Mouse (Mus musculus): ENCODE data around the gene 4930535I16Rik.
A peak's percentile ranks its signal among the peaks of the same experiment; 100 is the strongest.
"Not testable (repeated sequence)": the region's sequence is repeated elsewhere in the genome, so short reads cannot be mapped to it uniquely, and the experiment has no call there.

The 4930535I16Rik gene

DNA sequence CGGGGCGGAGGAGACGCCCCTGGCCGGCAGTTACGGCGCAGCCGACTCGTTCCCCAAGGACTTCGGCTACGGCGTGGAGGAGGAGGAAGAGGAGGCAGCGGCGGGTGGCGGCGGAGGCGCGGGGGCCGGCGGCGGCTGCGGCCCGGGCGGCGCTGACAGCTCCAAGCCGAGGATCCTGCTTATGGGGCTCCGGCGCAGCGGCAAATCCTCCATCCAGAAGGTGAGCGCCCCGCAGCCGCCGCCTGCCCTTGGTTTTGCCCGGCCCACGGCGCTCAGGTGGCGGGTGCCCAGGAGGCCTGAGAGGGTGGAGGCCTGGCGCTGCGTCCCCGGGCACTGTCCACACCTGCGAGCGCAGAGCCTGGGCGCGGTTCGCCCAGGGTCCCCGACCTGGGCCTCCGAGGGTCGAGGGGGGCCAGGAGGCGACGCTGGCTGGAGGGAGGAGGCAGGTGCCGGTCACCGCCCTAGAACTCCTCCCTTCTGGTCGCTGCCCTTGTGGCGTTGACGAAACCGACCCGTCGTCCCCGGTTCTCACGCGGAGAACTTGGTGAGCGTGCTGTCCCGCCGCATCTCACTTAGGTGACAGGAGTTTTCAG is at the start of gene 4930535I16Rik:
TSS of gene 4930535I16Rik (minus strand) at position 475 of the 593 bp plus-strand sequence.
- no peak for DNase-seq

DNA sequence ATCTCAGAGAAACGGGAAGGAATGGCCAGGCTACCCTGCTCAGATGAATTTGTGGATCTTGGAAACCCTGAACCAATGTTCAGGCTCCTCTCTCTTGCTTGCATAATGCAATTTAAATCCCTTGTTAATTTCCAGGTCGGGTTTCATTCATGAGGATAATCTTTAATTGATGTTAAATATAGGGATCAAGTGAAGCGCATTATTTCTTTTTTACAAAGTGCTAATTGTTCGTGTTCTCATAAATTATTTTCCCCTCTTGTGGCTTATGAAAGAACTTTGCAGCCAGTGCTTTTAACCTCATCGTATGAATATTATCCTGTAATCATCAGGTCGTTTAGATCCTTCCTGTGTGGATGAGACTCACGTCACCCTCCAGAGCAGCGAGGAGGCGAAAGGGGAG is 44.9 kb upstream of the 4930535I16Rik start:
- no peak for DNase-seq

DNA sequence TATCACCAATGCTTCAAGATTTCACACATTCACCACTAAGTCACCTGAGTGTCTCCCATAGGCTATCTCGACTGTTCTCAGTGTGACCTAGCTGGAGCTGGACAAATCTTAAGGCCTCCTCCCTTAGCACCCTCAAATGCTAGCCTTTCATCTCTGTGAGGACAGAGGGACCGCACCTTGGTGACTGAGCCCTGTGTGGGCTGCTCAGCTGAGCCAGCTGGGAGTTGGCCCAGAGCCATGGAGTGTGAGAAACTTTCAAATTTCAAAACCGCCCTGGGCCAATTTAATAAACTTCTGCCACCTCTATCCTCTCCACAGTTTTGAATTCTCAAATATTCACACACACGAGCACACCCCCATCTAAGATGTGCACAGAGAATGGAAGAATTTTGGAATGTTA is 43.1 kb upstream of the 4930535I16Rik start:
- no peak for DNase-seq

DNA sequence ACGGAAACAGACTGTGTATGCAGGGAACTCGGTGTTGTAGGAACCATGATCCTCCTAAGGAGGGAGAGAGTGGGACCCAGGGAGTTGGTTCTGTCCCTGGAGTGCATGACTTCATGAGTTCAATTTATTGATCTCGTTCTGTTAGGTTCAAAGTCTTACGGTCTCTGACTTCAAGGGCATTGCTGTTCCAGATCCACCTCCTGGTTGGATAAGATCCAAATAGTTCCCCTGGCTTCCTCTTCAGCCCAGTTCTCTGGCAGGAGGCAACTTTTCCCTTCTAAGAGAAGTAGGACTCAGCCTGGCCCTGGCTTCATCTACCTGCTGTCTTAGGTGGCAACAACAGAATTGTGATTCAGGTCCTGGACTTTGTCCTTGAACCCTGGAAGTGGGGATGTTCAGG is 40.1 kb upstream of the 4930535I16Rik start:
- DNase-seq = no peak

DNA sequence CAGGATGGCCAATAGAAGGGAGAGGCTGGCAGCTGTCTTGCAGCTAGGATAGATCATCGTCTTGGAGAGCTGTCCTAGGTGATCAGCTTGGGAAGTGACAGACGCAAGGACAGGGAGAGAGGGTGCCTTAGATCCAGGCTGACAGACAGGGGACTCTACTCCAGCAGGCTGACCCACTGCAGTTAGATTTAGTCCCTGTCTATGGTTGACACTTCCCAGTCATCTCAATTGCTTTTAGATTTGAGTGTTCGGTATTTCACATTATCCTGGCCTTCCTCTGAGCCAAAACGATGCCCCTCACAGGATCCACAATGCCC is 39.6 kb upstream of the 4930535I16Rik start:
- no peak for DNase-seq

DNA sequence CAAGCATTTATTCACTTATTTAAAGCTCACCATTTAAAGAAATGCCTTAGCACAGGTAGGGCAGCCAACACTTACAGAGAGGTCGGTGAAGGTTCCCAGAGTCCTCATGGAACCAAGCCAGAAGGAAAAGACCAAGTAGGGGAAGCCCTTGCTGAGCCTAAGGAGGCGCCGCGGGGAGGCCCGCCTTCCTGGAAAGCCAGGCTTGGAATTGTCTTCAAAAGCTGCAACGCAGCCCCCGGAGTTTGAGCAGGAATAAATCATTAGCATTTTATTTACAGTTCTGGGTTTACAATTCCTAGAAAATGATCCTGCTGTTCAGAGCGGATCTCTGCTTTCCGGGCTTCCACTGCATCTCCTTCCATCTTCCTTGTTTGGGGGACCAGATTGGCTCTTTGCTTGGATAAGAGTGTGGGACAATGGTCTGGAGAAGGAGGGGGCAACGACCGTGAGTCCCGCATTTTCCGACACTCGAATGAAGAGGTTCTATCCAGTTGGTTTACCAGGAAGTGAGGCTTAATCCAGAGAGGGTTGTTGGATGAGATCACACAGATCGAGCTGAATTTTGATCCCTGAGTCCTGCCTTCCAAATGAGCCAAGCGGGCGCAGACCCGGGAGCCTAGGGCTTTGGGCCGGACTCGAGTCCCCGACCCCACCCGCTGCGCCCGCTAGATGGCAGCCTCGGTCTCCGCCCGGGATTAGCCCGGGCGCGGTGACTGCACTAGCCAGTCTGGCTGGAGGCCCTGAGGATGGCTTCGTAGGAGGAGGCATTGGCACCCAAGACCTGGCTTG is 39.1 kb upstream of the 4930535I16Rik start:
- DNase-seq = peak; percentile 76

DNA sequence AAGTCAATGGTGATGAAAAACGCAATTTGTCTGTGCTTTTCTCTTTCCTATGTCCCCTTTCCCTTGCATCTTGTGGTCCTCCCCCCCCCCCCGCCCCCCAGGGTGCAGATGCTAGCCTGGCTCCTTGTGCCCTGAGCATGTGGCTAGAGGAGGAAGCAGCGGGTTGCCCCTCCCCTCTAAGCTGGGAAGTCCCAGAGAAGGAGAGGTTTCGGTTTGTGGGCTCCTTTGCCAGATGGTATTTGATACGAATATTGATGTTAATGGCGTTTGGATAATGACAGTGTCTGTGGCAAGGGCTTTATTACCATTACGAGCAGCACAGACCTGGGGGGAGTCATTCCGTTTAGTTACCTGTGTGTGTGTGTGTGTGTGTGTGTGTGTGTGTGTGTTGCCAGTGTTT is 34.2 kb upstream of the 4930535I16Rik start:
- no peak for DNase-seq

DNA sequence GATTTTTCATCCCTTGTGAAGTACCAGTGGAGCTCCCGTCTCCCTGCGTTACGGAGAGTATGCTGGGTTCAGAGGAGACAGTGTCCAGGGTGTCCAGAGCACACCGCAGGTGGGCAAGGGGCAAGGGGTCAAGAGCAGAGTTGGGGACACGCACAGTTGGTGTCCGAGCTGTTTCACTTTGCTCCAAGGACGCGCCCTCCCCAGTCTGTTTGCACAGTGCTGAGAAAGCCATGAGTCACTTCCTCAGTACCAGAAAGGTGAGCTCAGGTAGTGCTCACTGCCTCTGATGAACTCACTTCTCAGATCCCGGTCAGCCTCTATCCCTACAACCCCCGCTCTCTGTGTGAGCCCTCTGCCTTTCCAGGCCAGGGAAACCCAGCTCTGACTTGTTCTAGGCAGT is 31.8 kb upstream of the 4930535I16Rik start:
- DNase-seq = no peak

DNA sequence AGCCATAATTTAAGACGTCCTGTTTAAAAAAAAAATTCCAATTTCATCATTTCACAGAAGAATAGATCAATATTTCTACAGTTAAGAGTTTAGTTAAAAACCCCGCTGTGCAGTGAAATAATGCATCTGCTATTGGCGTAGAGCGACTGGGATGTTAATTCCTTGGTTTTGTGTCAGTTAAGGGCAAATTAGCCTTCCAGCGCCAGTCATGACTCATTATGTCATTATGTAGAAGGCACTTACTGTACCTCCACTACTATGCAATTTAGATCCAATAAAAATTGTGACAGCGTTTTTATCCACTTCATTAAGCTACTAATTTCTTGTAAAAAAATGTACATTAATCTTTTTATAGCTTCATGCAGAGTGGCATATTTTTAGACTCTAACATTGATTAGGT is 31.1 kb upstream of the 4930535I16Rik start:
- DNase-seq = no peak

DNA sequence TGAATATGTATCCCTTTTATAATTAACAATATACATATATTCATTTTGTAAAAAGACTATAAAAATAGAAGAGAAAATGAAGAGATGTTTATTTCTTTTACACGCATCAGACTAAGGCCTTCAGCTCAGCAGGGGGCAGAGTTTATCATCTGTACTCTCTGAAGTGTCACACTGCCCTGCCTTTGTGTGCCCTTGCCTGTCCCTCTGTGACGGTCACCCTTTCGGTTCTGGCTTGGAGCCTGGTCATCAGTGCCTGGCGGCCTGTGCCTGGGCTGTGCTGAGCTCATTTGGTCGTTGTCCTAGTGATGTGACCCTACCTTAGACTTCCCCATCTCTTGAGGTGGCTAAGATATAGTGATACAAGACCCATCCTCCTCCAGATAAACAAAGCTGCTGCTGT is 29.3 kb upstream of the 4930535I16Rik start:
- DNase-seq = no peak

DNA sequence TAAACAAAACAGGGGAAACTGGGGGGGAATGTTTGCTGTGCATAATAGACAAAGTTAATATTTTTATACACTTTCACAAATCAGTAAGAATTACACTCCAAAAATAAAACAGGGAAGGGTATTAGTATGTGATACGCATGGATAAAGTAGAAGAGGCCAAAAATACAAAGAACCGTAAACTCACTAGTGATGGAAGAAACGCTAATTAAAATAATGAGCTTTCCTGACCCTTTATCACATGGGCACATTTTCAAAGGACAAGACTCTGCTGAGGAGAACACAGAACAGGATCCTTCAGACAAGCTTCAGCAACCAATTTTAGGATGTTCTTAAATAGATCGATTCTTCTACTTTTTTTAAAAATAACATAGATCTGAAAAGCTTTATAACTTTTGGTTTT is 28.9 kb upstream of the 4930535I16Rik start:
- no peak for DNase-seq

DNA sequence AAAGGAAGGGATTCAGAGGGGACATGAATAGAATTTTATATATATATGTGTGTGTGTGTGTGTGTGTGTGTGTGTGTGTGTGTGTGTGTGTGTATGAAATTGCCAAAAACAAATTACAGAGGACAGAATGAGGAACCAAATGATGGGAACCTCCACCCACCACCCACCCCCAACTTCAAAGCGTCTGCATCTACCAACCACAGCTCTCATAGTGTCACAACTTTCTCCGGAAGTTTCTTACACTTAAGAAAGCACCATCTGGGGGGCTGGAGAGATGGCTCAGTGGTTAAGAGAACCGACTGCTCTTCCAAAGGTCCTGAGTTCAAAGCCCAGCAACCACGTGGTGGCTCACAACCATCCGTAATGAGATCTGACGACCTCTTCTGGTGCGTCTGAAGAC is 23.1 kb upstream of the 4930535I16Rik start:
- not testable (repeated sequence) for DNase-seq

DNA sequence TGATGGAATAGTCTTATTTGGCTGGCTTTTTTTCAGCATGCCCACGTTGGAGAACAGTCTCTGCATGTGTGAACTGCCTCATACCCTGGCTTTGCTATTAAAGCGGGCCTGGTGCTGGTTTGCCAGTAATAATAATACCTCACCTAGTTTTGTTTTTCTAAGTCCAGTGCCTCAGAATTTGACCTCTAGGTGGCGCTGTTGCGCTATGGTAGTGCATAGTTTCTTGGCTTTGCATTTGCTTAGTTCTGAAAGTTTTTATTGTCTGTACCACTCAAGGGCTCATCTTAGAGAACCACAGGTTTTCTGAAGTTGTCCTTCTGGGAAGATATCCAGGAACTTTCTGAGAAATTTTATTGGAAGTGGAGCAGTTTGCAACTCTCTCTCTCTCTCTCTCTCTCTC is 22.0 kb upstream of the 4930535I16Rik start:
- peak; percentile 51 for DNase-seq

DNA sequence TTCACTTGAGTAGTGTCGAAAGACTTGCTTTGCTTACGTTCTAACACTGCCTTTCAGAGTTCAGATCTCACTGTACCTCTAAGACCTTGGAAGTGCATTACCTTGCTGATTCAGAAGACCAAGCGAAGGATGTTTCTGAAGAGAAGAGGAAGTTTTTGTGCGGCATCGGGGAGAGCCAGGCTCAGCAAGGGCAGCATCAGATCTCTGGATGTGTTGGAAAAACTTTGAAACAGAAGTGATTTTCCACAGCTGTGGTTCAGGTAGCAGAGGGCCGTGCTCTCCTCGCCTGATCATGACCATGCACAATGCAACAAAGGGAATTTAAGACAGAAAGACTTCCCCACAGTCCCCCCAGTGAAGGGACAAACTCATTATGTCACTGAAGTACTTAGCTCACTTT is 18.2 kb upstream of the 4930535I16Rik start:
- no peak for DNase-seq

DNA sequence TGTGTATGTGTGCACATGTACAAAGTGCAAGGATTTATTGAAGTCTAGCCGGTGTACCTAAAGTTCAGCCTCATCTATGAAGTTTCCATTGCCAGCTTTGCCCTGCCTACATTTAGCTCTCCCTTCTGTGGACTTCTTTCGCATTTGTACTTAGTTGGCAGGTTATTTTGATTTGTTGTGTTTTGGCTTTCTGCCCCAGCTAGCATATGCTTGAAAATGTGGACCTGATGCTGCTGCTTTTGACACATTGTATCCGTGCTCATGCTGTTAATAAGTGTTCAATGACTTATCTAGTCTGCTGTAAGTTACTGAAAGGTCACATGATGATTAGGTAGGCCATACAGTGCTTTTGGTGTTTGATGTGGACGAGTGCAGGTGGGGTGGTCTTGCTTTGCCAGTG is 16.5 kb upstream of the 4930535I16Rik start:
- peak; percentile 67 for DNase-seq

DNA sequence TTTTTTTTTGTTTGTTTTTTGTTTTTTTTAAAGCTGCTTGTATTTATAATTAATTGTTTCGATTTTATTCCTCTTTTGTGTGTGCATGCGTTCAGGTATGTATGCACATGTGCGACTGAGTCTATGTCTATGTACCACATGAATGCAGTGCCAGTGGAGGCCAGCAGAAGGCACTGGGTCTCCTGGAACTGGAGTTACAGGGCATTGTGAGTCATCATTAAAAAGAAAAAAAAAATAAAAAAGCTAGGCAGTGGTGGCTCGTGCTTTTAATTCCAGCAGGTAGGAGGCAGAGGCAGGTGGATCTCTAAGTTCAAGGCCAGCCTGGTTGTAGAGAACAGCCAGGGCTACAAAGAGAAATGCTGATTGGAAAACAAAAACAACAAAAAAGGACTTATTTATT is 12.2 kb upstream of the 4930535I16Rik start:
- no peak for DNase-seq

DNA sequence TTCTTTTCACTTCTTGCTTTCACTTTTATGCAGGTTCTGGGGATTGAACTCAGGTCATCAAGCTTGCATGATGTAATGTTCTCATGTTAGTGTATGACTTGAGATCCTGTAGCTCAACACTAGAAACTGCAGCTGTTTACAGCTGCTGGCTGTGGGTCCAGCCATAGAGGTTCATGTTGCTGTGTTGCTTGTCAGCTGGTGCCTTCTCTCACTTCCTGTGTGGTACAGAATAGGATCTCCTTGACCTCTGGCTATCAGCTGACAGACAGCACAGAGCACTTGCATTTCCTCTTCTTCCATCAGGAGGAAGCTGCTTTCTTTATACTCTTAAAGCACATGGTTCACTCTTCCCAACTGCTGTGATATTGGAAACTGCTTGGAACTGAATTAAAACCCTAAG is 10.1 kb upstream of the 4930535I16Rik start:
- DNase-seq = no peak

DNA sequence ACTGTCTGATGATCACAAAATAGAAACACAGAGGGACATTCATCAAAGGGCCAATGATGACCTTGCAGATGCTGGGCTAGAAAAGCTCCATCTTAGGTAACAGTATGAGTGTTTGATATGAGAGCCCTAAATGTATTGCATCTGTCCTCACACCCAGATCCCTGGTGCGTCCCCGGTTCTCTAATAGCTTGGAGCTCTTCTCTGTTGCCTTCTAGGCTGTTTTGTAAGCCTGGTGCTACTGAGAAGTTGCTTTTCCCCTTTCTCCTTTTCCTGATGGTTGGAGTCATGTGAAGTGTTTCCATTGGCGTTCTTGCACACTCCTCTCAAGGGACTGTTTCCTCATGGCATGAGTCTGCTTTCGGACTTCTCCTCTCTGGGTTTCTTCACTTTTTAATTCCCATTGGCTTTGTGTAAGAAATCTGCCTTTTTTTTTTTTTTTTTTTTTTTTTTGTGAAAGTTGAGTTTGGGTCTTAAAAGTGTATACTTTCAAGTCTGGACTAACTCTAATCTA is 3.3 kb upstream of the 4930535I16Rik start:
- no peak for DNase-seq

DNA sequence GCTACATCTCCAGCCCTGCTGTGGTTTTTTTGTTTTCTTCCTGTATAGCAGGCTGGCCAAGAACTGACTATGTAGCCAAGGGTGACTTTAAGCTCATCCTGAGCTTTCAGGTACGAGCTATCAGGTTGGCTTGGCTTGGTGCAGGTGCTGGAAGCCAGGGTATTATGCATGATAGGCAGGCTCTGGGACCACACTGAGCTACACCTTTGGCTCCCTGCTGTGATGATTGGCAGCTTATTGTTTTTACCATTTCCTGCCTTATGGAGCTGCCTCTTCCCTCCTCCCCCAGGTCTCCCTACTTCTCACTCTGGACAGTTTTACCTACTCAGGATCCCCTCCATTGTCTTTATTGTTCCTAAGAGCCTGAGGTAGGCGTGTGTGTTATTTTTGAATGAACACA is 1.0 kb upstream of the 4930535I16Rik start:
- peak; percentile 34 for DNase-seq

DNA sequence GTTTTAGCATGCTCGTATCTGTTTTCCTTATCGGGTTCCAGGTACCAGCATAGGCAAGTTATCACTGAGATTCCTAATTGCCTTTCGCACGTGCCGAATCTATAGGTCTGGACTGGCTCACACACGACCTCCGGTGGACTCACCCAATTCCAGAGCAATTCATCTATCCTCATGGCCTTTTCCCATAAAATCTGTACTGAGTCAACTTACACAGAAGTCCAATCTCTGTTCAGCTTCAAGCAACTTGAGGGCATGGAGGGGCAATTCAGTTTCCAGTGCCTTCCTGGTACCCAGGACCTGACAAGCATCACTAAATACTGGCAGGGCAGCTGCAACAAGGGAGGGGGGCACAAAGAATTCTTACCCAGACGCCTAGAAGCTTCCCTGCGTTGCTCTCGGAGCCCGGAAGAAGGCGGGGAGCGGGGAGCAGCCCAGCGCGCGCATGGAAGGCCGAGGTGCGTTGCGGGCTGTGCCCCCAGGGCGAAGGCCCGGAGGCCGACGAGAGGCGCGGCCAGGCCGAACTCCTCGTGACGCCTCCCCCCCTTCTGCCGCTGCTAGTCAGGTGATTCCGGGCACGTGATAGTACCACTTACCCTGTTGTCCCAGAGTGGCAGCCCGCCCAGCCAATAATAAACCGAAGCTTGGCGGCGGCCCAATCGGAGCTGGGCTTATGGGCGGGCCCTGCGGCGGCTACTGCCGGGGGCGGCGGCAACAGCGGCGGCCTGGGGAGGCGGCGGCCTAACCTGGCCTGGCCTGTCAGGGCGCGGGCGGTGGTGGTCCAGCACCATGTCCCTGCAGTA is 874 bp downstream of the 4930535I16Rik start, which contains the start of gene Rragc:
TSS of gene Rragc (plus strand) at position 699 of the 800 bp plus-strand sequence.
- peak; percentile 100 for DNase-seq

DNA sequence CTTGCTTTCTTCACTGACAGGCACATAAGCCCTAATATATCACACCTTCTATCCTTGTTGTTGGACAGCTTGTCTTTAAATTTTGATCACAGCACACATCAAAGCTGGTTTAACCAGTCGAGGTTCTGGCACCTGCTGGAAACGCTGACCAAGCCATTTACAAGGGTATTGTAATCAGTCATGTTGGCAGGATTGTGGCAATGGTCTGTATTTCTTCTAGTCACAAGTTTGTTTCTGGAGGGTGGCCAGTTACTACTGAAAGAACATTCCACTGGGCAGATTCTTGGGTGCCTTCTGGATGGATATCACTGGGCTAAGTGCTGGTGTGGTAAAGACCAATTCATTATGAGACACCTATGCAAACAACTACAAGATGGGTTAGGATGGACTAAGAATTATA is 5.4 kb downstream of the 4930535I16Rik start:
- DNase-seq = no peak

DNA sequence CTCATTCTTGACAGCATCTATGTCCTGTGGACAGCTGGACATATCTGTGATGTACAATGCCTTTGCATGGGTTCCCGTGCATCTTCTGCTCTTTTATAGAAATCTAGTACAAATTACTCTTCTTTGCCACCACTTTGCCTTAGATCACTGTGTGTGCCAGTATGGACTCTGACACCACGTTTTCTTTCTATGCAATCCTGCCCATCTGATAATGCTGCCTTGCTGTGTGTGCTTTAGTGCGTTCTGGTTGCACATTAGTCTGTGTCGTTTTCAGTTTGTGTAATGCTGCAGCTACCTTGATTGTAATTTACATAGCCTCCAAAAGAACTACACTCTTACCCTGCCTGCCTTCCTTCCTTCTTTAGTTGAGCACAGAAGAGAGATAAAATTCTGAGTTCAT is 6.3 kb downstream of the 4930535I16Rik start:
- DNase-seq = no peak

DNA sequence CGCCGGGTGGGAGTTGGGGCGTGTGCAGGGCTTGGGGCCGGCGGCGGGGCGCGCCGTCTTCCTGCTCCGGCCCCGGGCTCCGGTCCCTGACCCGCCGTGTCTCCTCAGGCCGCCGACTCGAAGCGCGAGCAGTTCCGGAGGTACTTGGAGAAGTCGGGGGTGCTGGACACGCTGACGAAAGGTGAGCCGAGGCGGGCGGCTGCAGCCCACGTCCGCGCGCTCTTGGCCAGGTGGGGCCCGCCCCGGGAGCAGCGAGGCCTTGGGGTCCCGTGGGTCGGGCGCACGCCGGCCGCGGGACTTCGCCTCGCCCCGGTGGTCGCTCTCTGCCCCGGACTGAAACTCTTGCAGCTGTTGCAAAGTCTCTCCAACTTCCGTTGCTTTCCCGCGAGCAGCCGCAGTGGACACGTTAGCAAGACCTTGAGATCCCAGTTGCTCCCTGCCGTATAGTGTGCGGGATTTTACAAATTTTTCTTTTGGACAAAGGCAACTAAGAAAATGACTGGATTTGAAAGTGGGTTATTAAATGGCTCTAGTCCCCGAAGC is 12.6 kb downstream of the 4930535I16Rik start:
- DNase-seq = peak; percentile 42

Measured in cerebellum, adult 9-10 months (tissue).